Mouse (Mus musculus) common myeloid progenitor, adult 5-6 weeks (primary cell): ENCODE measurements at regions not wholly inside any gene's neighbourhood (a gene's known extent, or its start where the extent isn't known, plus 50 kb on each side); places are given as distances from the start of the nearest gene placed in this dataset.
"Not testable (repeated sequence)": the region's sequence is repeated elsewhere in the genome, so short reads cannot be mapped to it uniquely, and the experiment has no call there.

Experiments used
- ATAC-seq: replicated peaks from 2 replicates; pipeline ENCODE4 v1.8.0; 2016; ENCODE audit warnings: low read depth, mild to moderate bottlenecking, moderate TSS enrichment, inconsistent platforms; ENCODE audit not compliant: poor library complexity, severe bottlenecking

- ATAC-seq = no peak
Observed at GRCm38 (mm10) chr6:140816359-140816758, 87.3 kb downstream of the Gm11077 start.

DNA sequence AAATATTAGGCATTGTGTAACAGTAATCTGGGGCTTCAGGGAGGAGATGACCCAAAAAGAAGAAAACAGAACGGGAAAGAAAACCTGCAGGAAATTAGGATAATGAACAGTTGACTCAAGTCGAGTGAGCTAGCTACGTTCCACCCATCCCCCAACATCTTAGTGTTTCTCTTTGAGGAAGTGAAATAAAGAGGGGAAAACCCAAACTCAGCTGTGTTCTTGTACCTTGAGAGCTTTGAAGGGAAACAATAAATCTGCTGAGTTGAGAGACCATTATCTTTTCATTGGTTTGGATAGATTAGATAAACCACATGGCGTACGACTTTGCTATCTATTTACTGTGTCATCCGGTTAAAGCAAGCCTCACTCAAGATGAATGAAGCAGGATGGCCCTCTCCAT is 87.7 kb downstream of the Gm11077 start:
- peak; percentile 77 for ATAC-seq

DNA sequence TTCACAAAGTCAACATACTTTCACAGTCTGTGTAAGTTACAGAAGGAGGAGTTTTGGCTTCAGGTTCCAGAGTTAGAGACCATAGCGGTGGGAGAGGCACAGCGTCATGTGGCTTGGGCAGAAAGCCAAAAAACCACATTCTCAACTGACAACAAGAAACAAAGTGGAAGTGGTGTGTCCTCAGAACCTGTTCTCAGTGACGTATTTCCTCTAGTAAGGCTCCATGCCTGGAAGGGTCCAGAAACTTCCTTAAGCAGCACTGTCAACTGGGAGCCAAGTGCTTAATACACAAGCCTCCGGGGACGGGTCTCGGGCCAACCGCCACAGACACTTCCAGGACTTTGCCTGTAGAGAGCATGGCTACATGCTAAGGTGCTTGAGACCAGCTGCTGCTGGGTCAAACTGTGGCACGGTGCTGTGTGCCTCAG is 90.4 kb downstream of the Gm11077 start:
- ATAC-seq = peak; percentile 75

DNA sequence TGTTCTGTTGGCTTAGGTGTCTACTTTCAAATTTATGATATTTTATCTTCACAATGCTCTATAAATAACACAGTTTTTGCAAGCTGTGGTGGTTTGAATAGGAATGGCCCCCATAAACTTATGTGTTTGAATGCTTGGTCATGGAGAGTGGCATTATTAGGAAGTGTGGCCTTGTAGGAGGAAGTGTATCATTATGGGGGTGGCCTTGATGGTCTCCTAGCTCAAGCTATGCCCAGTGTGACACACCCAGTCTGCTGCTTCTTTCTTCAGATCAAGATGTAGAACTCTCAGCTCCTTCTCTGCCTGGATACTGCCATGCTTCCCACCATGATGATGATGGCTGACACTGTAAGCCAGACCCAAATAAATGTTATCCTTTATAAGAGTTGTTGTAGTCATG is 97.4 kb downstream of the Gm11077 start:
- 0 out of 2 replicates have a peak, but pooled peaks have one; percentile 52 for ATAC-seq

DNA sequence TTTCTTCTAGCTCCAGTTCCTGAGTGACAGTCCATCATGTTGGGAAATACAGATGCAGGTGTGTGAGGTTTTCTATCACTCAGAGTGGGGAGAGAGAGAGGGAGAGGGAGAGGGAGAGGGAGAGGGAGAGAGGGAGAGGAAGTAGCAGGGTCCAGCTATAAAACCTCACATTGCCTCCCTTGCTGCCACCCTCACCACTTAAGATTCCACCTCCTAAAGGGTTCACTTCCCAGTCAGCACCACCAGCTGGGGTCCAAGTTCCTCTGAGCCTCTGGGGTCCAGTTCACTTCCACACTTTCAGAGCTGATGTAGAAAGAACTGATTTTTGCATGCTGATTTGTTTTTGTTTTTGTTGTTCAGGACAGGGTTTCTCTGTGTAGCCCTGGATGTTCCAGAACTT is 98.6 kb downstream of the Gm11077 start:
- peak; percentile 52; the same call in 1 of the 2 replicates for ATAC-seq

GRCm38 (mm10) chr6:140843292-140843991 is 114.4 kb downstream of the Gm11077 start:
- no peak for ATAC-seq

GRCm38 (mm10) chr6:140847165-140847564 is 118.1 kb downstream of the Gm11077 start:
- ATAC-seq = no peak

DNA sequence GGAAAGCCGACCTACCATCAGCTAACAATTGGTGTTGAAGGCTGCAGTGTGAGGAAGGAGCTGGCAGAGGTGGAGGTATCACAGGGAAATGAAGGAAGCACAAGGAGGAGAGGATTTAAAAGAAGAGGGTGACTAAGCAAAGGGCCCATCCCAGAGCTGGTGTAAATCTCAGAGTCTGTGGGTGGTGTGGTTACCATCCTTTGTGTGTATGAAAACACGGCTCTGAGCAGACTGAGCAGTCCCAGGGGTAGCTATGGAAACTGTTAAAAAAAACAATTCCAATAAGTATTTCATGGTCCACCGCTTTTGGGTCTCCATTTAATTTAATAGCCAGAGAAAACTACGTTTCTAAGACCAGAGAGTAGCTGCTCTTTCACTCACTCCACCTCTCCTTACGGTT is 123.3 kb downstream of the Gm11077 start:
- ATAC-seq = no peak

- ATAC-seq = peak; percentile 81
Observed at GRCm38 (mm10) chr6:140853508-140853907, 124.4 kb downstream of the Gm11077 start.

- ATAC-seq = peak; percentile 39; the same call in 1 of the 2 replicates
Observed at GRCm38 (mm10) chr6:140854691-140855090, 125.6 kb downstream of the Gm11077 start.

- 0 out of 2 replicates have a peak, but pooled peaks have one; percentile 15 for ATAC-seq
Observed at GRCm38 (mm10) chr6:140856468-140857117, 127.5 kb downstream of the Gm11077 start.

GRCm38 (mm10) chr6:140857118-140857746 is 128.1 kb downstream of the Gm11077 start:
- ATAC-seq = no peak

GRCm38 (mm10) chr6:140869523-140869922 is 140.4 kb downstream of the Gm11077 start:
- not testable (repeated sequence) for ATAC-seq

GRCm38 (mm10) chr6:140874831-140875230 is 145.7 kb downstream of the Gm11077 start:
- ATAC-seq = no peak

DNA sequence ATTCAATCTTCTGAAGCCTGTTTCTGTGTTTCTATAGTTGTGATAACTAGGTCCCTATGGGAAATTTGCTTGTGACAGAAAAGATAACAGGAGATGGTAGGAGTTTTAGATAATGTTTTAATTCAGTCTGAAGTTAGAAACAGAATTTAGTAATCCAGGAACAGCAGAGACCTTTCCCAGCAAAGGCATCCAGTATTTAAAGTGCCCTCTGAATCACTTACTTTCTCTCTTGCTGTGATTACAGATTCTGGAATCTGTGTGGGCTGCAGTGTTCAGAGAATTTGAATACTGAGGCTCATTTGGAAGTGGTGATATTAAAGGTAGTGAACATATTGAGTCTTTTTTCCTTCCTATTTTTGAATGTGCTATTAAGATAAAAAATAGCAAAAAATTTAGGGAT is 154.6 kb downstream of the Gm11077 start:
- no peak for ATAC-seq

DNA sequence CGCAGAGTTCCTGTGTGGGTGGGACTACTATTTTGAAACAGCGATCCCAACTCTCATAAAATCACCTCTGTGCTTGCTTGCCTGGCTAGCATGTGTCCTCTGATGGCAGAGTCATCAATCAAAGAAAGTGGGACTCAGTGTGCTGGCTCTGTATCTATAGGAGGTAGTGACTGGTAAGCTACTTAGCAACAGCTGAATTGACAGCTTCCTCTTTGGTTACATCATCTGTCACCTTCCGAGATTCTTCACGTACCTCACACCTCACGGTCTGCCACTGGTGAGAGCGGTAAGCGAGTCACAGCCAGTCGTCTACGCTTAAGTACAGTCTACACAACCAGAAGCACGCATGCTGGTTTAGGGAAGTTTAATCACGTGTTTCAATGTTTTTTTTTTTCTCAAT is 159.5 kb downstream of the Gm11077 start:
- ATAC-seq = peak; percentile 47; the same call in 1 of the 2 replicates

- no peak for ATAC-seq
Observed at GRCm38 (mm10) chr6:140890060-140890459, 161.0 kb downstream of the Gm11077 start.

GRCm38 (mm10) chr6:140890591-140890990 is 161.5 kb downstream of the Gm11077 start:
- no peak for ATAC-seq

DNA sequence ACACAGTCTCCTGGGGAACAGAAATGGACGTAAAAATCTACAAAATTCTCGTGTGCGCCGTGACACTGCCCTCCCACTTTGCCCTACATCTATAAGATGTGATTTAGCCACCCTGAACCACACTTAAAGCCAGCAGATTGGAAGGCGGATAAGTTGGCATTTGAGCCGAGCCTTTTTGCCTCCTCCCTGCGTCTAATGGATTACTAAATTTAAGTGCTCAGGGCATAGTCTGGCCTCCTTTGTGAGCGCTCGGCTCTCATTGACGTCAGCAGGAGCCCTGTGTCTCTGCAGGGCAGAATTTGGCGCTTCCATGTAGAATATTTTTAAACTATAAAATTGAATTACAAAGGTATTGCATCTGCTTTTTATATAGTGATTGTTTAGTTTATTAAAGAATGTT is 165.4 kb downstream of the Gm11077 start:
- no peak for ATAC-seq

DNA sequence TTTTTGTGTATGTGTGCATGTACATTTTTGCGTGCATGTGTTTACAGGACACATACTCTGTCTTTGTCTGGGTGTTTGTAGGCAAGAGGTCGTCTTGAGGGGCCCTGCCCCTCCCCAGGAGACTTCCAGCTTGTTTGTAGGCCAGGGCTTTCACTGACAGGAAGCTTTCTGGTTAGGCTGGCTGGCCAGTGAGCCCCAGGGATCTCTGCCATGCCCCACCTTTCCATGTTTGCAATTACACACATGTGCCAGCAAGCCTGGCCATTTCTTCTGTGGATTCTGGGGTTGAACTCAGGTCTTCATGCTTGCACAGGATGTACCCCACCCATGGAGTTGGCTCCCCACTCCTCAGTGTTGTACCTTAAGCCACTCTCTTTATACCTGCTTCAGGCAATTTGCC is 166.4 kb downstream of the Gm11077 start:
- no peak for ATAC-seq

DNA sequence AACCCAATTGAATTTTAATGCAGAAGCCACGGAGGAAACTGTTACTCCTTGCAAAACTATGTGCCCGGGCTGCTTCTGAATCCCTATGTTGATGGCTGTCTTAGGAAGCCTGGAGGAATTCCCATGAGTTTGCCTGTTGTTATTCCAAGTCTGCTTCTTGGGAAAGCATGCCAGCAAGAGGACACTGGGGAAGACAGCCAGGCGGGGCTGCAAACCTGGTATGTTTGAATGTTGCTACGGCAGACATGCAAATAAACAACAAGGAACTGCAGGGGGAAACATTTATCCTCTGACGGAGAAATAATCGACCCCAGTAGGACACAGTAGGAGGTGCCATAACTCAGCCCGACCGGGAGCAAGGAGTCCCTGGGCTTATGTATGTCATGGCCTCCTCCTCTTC is 168.0 kb downstream of the Gm11077 start:
- ATAC-seq = no peak
